Mouse (Mus musculus) megakaryocyte, embryonic 14.5 days (primary cell): Measurements from ENCODE around the gene Gm17545. TPM values are rescaled to one million over a fixed set of nuclear protein-coding genes. Genes with fewer than 3 reads are reported as not detected.

Source experiments
- H3K27me3 ChIP-seq: replicated peaks from 2 replicates; pipeline ENCODE3; 2012; ENCODE audit warnings: inconsistent platforms
- H3K36me3 ChIP-seq: replicated peaks from 2 replicates; pipeline ENCODE3; 2012; ENCODE audit warnings: low read length, inconsistent platforms, mixed read lengths
- H3K4me1 ChIP-seq: 2 replicates; pipeline ENCODE4 v1.6.1; 2012; ENCODE audit warnings: inconsistent platforms
- H3K4me3 ChIP-seq: replicated peaks from 2 replicates; pipeline ENCODE3; 2012; ENCODE audit warnings: moderate library complexity, mild to moderate bottlenecking, inconsistent platforms
- H3K9me3 ChIP-seq: 2 replicates; pipeline ENCODE4 v1.6.1; 2012; ENCODE audit warnings: inconsistent platforms
- FLI1 ChIP-seq: IDR thresholded peaks from 2 replicates; pipeline ENCODE4 v1.6.1; 2012; ENCODE audit warnings: low read length, inconsistent platforms, mixed read lengths
- GATA1 ChIP-seq: IDR thresholded peaks from 3 replicates; pipeline ENCODE4 v1.6.1; 2012; ENCODE audit warnings: mixed read lengths, low read length, inconsistent platforms, borderline replicate concordance
- polyA plus RNA-seq: library from polyadenylated mRNA; stranded (reverse); fragments of >175 nt; gene quantifications from 2 replicates; pipeline ENCODE4 v1.2.3, GENCODE M21; 2012; ENCODE audit warnings: low replicate concordance; ENCODE audit not compliant: insufficient read depth

The Gm17545 gene
- polyA plus RNA-seq, 1 experiment, result not detected

GRCm38 (mm10) chr9:22434101-22434500, 20.0 kb upstream of the Gm17545 start:
- H3K4me3 ChIP-seq, result no peak overlapping the region
- H3K9me3 ChIP-seq, result peaks cover 8% of the 10 kb centered on the region
- H3K4me1 ChIP-seq, result peaks cover 7% of the 10 kb centered on the region
- H3K27me3 ChIP-seq, result no peaks in the 10 kb centered on the region
- TF ChIP-seq GATA1 (no peak), FLI1 (no peak)
- H3K36me3 ChIP-seq, result no peaks in the 10 kb centered on the region

GRCm38 (mm10) chr9:22438826-22439225, 15.3 kb upstream of the Gm17545 start:
- no peaks in the 10 kb centered on the region for H3K9me3 ChIP-seq
- H3K4me3 ChIP-seq, result no peak overlapping the region
- no peaks in the 10 kb centered on the region for H3K4me1 ChIP-seq
- TF ChIP-seq FLI1, result no peak
- no peak for TF ChIP-seq GATA1
- no peaks in the 10 kb centered on the region for H3K27me3 ChIP-seq
- no peaks in the 10 kb centered on the region for H3K36me3 ChIP-seq

- no peak for TF ChIP-seq FLI1
- TF ChIP-seq GATA1, result no peak
- peaks cover 26% of the 10 kb centered on the region for H3K36me3 ChIP-seq
- no peaks in the 10 kb centered on the region for H3K9me3 ChIP-seq
- H3K4me3 ChIP-seq, result no peak overlapping the region
- no peaks in the 10 kb centered on the region; the same call in 1 of the 2 replicates for H3K4me1 ChIP-seq
- no peaks in the 10 kb centered on the region for H3K27me3 ChIP-seq
Measured at GRCm38 (mm10) chr9:22443157-22443556, 10.9 kb upstream of the Gm17545 start.

- Histone ChIP-seq H3K4me3 (no peak overlapping the region), H3K36me3 (peaks cover 45% of the 10 kb centered on the region), H3K4me1 (no peaks in the 10 kb centered on the region; the same call in 1 of the 2 replicates), H3K27me3 (no peaks in the 10 kb centered on the region), H3K9me3 (no peaks in the 10 kb centered on the region)
- TF ChIP-seq GATA1 (no peak), FLI1 (no peak)
Measured at GRCm38 (mm10) chr9:22445123-22445522, 9.0 kb upstream of the Gm17545 start.

- H3K9me3 ChIP-seq, result no peaks in the 10 kb centered on the region
- no peaks in the 10 kb centered on the region; the same call in 1 of the 2 replicates for H3K4me1 ChIP-seq
- no peaks in the 10 kb centered on the region for H3K27me3 ChIP-seq
- peaks cover 66% of the 10 kb centered on the region for H3K36me3 ChIP-seq
- no peak for TF ChIP-seq FLI1
- no peak for TF ChIP-seq GATA1
- no peak overlapping the region for H3K4me3 ChIP-seq
Measured at GRCm38 (mm10) chr9:22447213-22447612, 6.9 kb upstream of the Gm17545 start.

- H3K36me3 ChIP-seq, result peaks cover 78% of the 10 kb centered on the region
- H3K9me3 ChIP-seq, result no peaks in the 10 kb centered on the region
- no peak for TF ChIP-seq GATA1
- TF ChIP-seq FLI1, result no peak
- H3K4me1 ChIP-seq, result no peaks in the 10 kb centered on the region; the same call in 1 of the 2 replicates
- H3K4me3 ChIP-seq, result no peak overlapping the region
- H3K27me3 ChIP-seq, result no peaks in the 10 kb centered on the region
Measured at GRCm38 (mm10) chr9:22448420-22448819, 5.7 kb upstream of the Gm17545 start.

GRCm38 (mm10) chr9:22449209-22449608, 4.9 kb upstream of the Gm17545 start:
- H3K27me3 ChIP-seq, result no peaks in the 10 kb centered on the region
- TF ChIP-seq FLI1, result no peak
- TF ChIP-seq GATA1, result no peak
- no peak overlapping the region for H3K4me3 ChIP-seq
- peaks cover 86% of the 10 kb centered on the region for H3K36me3 ChIP-seq
- H3K4me1 ChIP-seq, result no peaks in the 10 kb centered on the region; the same call in 1 of the 2 replicates
- H3K9me3 ChIP-seq, result no peaks in the 10 kb centered on the region

- H3K4me3 ChIP-seq, result no peak overlapping the region
- H3K36me3 ChIP-seq, result peaks cover 100% of the 10 kb centered on the region
- no peaks in the 10 kb centered on the region for H3K9me3 ChIP-seq
- peaks cover 7% of the 10 kb centered on the region for H3K4me1 ChIP-seq
- TF ChIP-seq FLI1 (no peak), GATA1 (no peak)
- H3K27me3 ChIP-seq, result no peaks in the 10 kb centered on the region
Measured at GRCm38 (mm10) chr9:22452697-22453096, 1.4 kb upstream of the Gm17545 start.

GRCm38 (mm10) chr9:22453501-22453924, 577 bp upstream of the Gm17545 start:
- no peak for TF ChIP-seq FLI1
- no peak for TF ChIP-seq GATA1
- peaks cover 12% of the 10 kb centered on the region for H3K4me1 ChIP-seq
- H3K4me3 ChIP-seq, result no peak overlapping the region
- H3K9me3 ChIP-seq, result no peaks in the 10 kb centered on the region
- no peaks in the 10 kb centered on the region for H3K27me3 ChIP-seq
- peaks cover 100% of the 10 kb centered on the region for H3K36me3 ChIP-seq

GRCm38 (mm10) chr9:22455041-22455440, 951 bp downstream of the Gm17545 start:
- TF ChIP-seq GATA1, result no peak

More at GRCm38 (mm10) chr9:22455041-22455440, 951 bp downstream of the Gm17545 start:
- Histone ChIP-seq H3K9me3 (no peaks in the 10 kb centered on the region), H3K36me3 (peaks cover 99% of the 10 kb centered on the region), H3K27me3 (no peaks in the 10 kb centered on the region), H3K4me1 (peaks cover 19% of the 10 kb centered on the region), H3K4me3 (no peak overlapping the region)
